Mouse (Mus musculus): ENCODE measurements around the gene Aspscr1. TPM values are rescaled to one million over a fixed set of nuclear protein-coding genes. Genes with fewer than 3 reads are reported as not detected.

Aspscr1 gene
- polyA plus RNA-seq, 1 experiment from 2014 or later, result 145 TPM

- peak; percentile 59 for ATAC-seq (ENCODE audit: low FRiP score)
- Histone ChIP-seq H3K27ac (peak overlapping the region; percentile 73), H3K9me3 (no peaks in the 10 kb centered on the region), H3K36me3 (replicated peaks) (peaks cover 55% of the 10 kb centered on the region), H3K4me2 (peak overlapping the region; percentile 99), H3K27me3 (no peaks in the 10 kb centered on the region), H3K4me3 (replicated peaks) (peak overlapping the region; percentile 64), H3K4me1 (peaks cover 33% of the 10 kb centered on the region), H3K9ac (peak overlapping the region; percentile 67)
- under 1% methylated on average over 38 of the region's 38 CpGs for WGBS
Measured at GRCm38 (mm10) chr11:120712771-120713568, 40.2 kb downstream of the Aspscr1 start.

- Histone ChIP-seq H3K9me3 (no peaks in the 10 kb centered on the region), H3K9ac (peak within 1 kb of the TSS; percentile 76), H3K36me3 (replicated peaks) (peaks cover 60% of the 10 kb centered on the region), H3K27me3 (no peaks in the 10 kb centered on the region), H3K27ac (peak within 1 kb of the TSS; percentile 73), H3K4me1 (peaks cover 31% of the 10 kb centered on the region), H3K4me2 (peak within 1 kb of the TSS; percentile 99), H3K4me3 (replicated peaks) (peak within 1 kb of the TSS; percentile 64)
- ATAC-seq (ENCODE audit: low FRiP score), result peak; percentile 95
- 2% methylated on average over 53 of the region's 53 CpGs for WGBS
Measured at GRCm38 (mm10) chr11:120713580-120714518, 41.1 kb downstream of the Aspscr1 start, which contains the start of the genes Cenpx and Lrrc45. Gene Cenpx (minus strand): TSS chr11:120713738. Gene Lrrc45 (plus strand): TSS chr11:120713925.

GRCm38 (mm10) chr11:120714546-120714945 is 41.8 kb downstream of the Aspscr1 start:
- no peaks in the 10 kb centered on the region for H3K27me3 ChIP-seq
- no peak for ATAC-seq (ENCODE audit: low FRiP score)
- 0 out of 2 replicates have a peak overlapping the region, but pooled peaks have one; percentile 42 for H3K27ac ChIP-seq
- no peaks in the 10 kb centered on the region for H3K9me3 ChIP-seq
- peaks cover 31% of the 10 kb centered on the region for H3K4me1 ChIP-seq
- H3K9ac ChIP-seq, result peak overlapping the region; percentile 76
- peak overlapping the region; percentile 64 for H3K4me3 ChIP-seq (replicated peaks)
- peak overlapping the region; percentile 99 for H3K4me2 ChIP-seq
- WGBS, result 64% methylated on average over 10 of the region's 10 CpGs
- peaks cover 62% of the 10 kb centered on the region for H3K36me3 ChIP-seq (replicated peaks)

GRCm38 (mm10) chr11:120715131-120715530 is 42.4 kb downstream of the Aspscr1 start:
- Histone ChIP-seq H3K4me3 (replicated peaks) (no peak overlapping the region), H3K9ac (no peak overlapping the region), H3K27ac (no peak overlapping the region), H3K9me3 (no peaks in the 10 kb centered on the region), H3K36me3 (replicated peaks) (peaks cover 62% of the 10 kb centered on the region), H3K27me3 (no peaks in the 10 kb centered on the region), H3K4me2 (0 out of 2 replicates have a peak overlapping the region, but pooled peaks have one; percentile 99), H3K4me1 (peaks cover 31% of the 10 kb centered on the region)
- 92% methylated on average over 9 of the region's 9 CpGs for whole genome bisulfite sequencing
- no peak for ATAC-seq (ENCODE audit: low FRiP score)

GRCm38 (mm10) chr11:120719242-120719641 is 46.5 kb downstream of the Aspscr1 start:
- WGBS, result 90% methylated on average over 9 of the region's 9 CpGs
- H3K4me3 ChIP-seq (replicated peaks), result no peak overlapping the region
- H3K4me2 ChIP-seq, result no peak overlapping the region
- H3K27ac ChIP-seq, result no peak overlapping the region
- H3K4me1 ChIP-seq, result peaks cover 32% of the 10 kb centered on the region
- H3K36me3 ChIP-seq (replicated peaks), result peaks cover 47% of the 10 kb centered on the region
- H3K27me3 ChIP-seq, result peaks cover 23% of the 10 kb centered on the region
- H3K9me3 ChIP-seq, result no peaks in the 10 kb centered on the region
- H3K9ac ChIP-seq, result no peak overlapping the region
- ATAC-seq (ENCODE audit: low FRiP score), result no peak

- H3K27me3 ChIP-seq, result peaks cover 23% of the 10 kb centered on the region
- H3K9ac ChIP-seq, result no peak overlapping the region
- H3K4me1 ChIP-seq, result peaks cover 26% of the 10 kb centered on the region
- peaks cover 47% of the 10 kb centered on the region for H3K36me3 ChIP-seq (replicated peaks)
- 84% methylated on average over 13 of the region's 13 CpGs for WGBS
- ATAC-seq (ENCODE audit: low FRiP score), result no peak
- no peaks in the 10 kb centered on the region for H3K9me3 ChIP-seq
- H3K4me3 ChIP-seq (replicated peaks), result no peak overlapping the region
- H3K27ac ChIP-seq, result no peak overlapping the region
- no peak overlapping the region for H3K4me2 ChIP-seq
Measured at GRCm38 (mm10) chr11:120719841-120720376, 47.1 kb downstream of the Aspscr1 start.

- Histone ChIP-seq H3K36me3 (replicated peaks) (peaks cover 44% of the 10 kb centered on the region), H3K27me3 (peaks cover 26% of the 10 kb centered on the region), H3K4me1 (peaks cover 21% of the 10 kb centered on the region), H3K9ac (peak overlapping the region; percentile 88), H3K27ac (no peak overlapping the region; the same call in 1 of the 2 replicates), H3K4me2 (peak overlapping the region; percentile 99), H3K9me3 (no peaks in the 10 kb centered on the region), H3K4me3 (replicated peaks) (peak overlapping the region; percentile 72)
- WGBS, result 10% methylated on average over 17 of the region's 17 CpGs
- ATAC-seq (ENCODE audit: low FRiP score), result peak; percentile 12; the same call in 1 of the 2 replicates
Measured at GRCm38 (mm10) chr11:120720450-120720849, 47.7 kb downstream of the Aspscr1 start.

- Histone ChIP-seq H3K4me3 (replicated peaks) (peak within 1 kb of the TSS; percentile 72), H3K27me3 (peaks cover 33% of the 10 kb centered on the region), H3K9ac (peak within 1 kb of the TSS; percentile 88), H3K4me1 (peaks cover 23% of the 10 kb centered on the region), H3K9me3 (no peaks in the 10 kb centered on the region), H3K4me2 (peak within 1 kb of the TSS; percentile 99), H3K36me3 (replicated peaks) (peaks cover 35% of the 10 kb centered on the region), H3K27ac (peak within 1 kb of the TSS; percentile 59; the same call in 1 of the 2 replicates)
- peak; percentile 91 for ATAC-seq (ENCODE audit: low FRiP score)
- WGBS, result 1% methylated on average over 82 of the region's 90 CpGs
Measured at GRCm38 (mm10) chr11:120721124-120722066, 48.6 kb downstream of the Aspscr1 start, which contains the start of gene Rac3. Gene Rac3 (plus strand): TSS chr11:120721470.

- H3K4me2 ChIP-seq, result peak overlapping the region; percentile 99
- no peak overlapping the region for H3K27ac ChIP-seq
- H3K9ac ChIP-seq, result peak overlapping the region; percentile 88
- no peak for ATAC-seq (ENCODE audit: low FRiP score)
- H3K9me3 ChIP-seq, result no peaks in the 10 kb centered on the region
- peak overlapping the region; percentile 72 for H3K4me3 ChIP-seq (replicated peaks)
- WGBS, result 20% methylated on average over 21 of the region's 21 CpGs
- peaks cover 31% of the 10 kb centered on the region for H3K4me1 ChIP-seq
- peaks cover 30% of the 10 kb centered on the region for H3K36me3 ChIP-seq (replicated peaks)
- peaks cover 33% of the 10 kb centered on the region for H3K27me3 ChIP-seq
Measured at GRCm38 (mm10) chr11:120722067-120722630, 49.4 kb downstream of the Aspscr1 start.

- Histone ChIP-seq H3K4me2 (peak overlapping the region; percentile 99; the same call in 1 of the 2 replicates), H3K27me3 (peaks cover 33% of the 10 kb centered on the region), H3K4me1 (peaks cover 32% of the 10 kb centered on the region), H3K4me3 (replicated peaks) (0 out of 2 replicates have a peak overlapping the region, but pooled peaks have one; percentile 72), H3K9ac (no peak overlapping the region), H3K36me3 (replicated peaks) (peaks cover 23% of the 10 kb centered on the region), H3K9me3 (no peaks in the 10 kb centered on the region), H3K27ac (no peak overlapping the region)
- WGBS, result 87% methylated on average over 11 of the region's 11 CpGs
- no peak for ATAC-seq (ENCODE audit: low FRiP score)
Measured at GRCm38 (mm10) chr11:120722761-120723382, 50.1 kb downstream of the Aspscr1 start.

All from forebrain, embryonic 12.5 days (tissue).